Mouse (Mus musculus) C2C12 (cell line): Measurements from ENCODE around the gene Prickle4.

Experiments used
- CTCF ChIP-seq: IDR thresholded peaks from one replicate; pipeline ENCODE4 v1.5.1; 2011; ENCODE audit not compliant: control insufficient read depth, insufficient read depth, insufficient read length
- USF1 ChIP-seq: IDR thresholded peaks from one replicate; pipeline ENCODE4 v1.6.1; 2011; ENCODE audit warnings: low read depth, mild to moderate bottlenecking, control low read depth, moderate library complexity

DNA sequence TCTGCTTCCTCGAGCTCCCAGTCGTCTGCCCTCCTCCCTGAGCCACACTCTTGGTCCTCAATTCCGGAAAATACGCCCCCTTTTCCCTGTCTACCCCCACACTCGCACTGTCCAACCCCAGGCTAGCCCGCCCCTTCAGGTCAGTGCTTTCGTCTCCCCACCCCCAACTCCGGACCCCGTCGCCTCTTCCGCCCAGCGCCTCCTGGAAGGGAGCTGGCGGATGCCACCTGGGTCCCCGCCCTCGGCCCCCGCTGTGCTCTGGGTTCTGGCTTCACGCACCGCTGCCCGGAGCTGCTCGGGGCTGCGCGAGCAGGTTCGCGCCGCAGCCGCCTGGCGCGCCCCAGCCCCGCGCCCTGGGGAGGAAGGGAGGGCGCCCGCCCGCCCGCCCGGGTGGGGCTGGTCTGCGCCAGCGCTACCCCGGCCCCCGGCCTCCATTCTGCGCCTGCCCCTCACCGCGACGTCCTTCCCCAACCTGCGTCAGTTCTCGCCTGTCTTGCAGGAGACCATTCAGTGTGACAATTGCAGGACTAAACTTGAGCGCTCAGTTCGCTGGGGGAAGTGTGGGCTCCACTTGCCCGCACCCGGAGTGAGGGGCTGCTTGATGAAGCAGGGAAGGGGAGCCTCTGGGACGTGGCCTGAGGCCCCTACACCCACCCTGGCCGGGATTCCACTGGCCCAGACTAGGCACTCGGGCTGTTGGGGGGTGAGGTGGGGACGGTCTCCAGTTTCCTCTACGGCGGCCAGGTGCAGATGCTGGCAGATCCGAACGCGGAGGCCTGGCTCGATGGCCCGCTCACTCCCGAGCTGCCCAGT is 43.7 kb upstream of the Prickle4 start:
- TF ChIP-seq CTCF (no peak), USF1 (no peak)
